Mouse (Mus musculus) ES-Bruce4 (cell line): ENCODE measurements around the gene Erg.

Experiments used
- EP300 ChIP-seq: IDR thresholded peaks from 2 replicates; pipeline ENCODE4 v1.6.1; 2011; ENCODE audit warnings: low read depth, low read length; ENCODE audit not compliant: insufficient read depth
- POLR2A ChIP-seq: IDR thresholded peaks from one replicate; pipeline ENCODE4 v1.8.1; 2011; ENCODE audit warnings: low read length; ENCODE audit not compliant: insufficient read depth

DNA sequence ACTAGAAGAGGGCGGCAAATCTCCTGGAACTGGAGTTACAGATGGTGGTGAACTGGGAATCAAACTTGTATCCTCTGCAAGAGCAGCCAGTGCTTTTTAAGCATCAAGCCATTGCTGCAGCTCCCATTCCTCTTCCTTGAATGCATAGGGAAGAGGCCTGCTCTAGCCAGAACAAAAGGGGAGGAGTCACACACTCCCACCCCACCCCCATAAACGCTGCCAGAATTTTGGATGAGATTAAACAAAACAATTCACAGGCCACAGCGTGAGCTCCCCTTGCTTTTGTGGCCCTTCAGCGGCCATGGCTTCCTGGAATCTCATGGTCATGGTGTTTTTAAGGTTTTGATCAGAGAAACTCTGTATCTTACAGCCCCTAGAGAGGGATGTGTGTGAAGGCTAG, 15.4 kb upstream of the Erg start:
- TF ChIP-seq POLR2A (no peak), EP300 (no peak)
